Mouse (Mus musculus) hindbrain, embryonic 12.5 days (tissue): Measurements from ENCODE around the gene Chrna4. TPM values are rescaled to one million over a fixed set of nuclear protein-coding genes. Genes with fewer than 3 reads are reported as not detected.

Experiments
- ATAC-seq: fragments of 200-750 bp; cut with Nextera tagmentation; 2 replicates; pipeline ENCODE4 v1.8.0; 2017; ENCODE audit warnings: moderate TSS enrichment; ENCODE audit not compliant: low FRiP score
- H3K27ac ChIP-seq: fragments of 300-500 bp; sonication (generic); 2 replicates; pipeline ENCODE4 v1.5.1; 2016; ENCODE audit warnings: mild to moderate bottlenecking
- H3K27me3 ChIP-seq: fragments of 300-500 bp; sonication (generic); 2 replicates; pipeline ENCODE4 v1.6.1; 2016; ENCODE audit warnings: mild to moderate bottlenecking
- H3K36me3 ChIP-seq: fragments of 300-500 bp; sonication (generic); 2 replicates; pipeline ENCODE4 v1.6.1; 2016; ENCODE audit warnings: mild to moderate bottlenecking
- H3K4me1 ChIP-seq: fragments of 300-500 bp; sonication (generic); 2 replicates; pipeline ENCODE4 v1.6.1; 2016
- H3K4me2 ChIP-seq: fragments of 300-500 bp; sonication (generic); replicated peaks from 2 replicates; pipeline ENCODE4 v1.6.1; 2016; ENCODE audit warnings: mild to moderate bottlenecking
- H3K4me3 ChIP-seq: fragments of 300-500 bp; sonication (generic); 2 replicates; pipeline ENCODE4 v1.5.1; 2016; ENCODE audit warnings: mild to moderate bottlenecking
- H3K9ac ChIP-seq: fragments of 300-500 bp; sonication (generic); 2 replicates; pipeline ENCODE4 v1.6.1; 2016; ENCODE audit warnings: mild to moderate bottlenecking, moderate library complexity
- H3K9me3 ChIP-seq: fragments of 300-500 bp; sonication (generic); replicated peaks from 2 replicates; pipeline ENCODE4 v1.6.1; 2016; ENCODE audit warnings: mild to moderate bottlenecking
- WGBS: fragments of 180-500 bp; shearing (Covaris S2); methylation state at CpG from one replicate; pipeline ENCODE4 v1.1.7; 2016; 5-methylcytosine and 5-hydroxymethylcytosine counted together
- polyA plus RNA-seq: library from polyadenylated mRNA; unstranded; fragments of >200 nt; fragmentation: Nextera tagmentation; extraction: Ambion mirVana; gene quantifications from 2 replicates; pipeline ENCODE4 v1.2.1, GENCODE M21; 2016

Chrna4 gene
- polyA plus RNA-seq, 1 experiment from 2014 or later: 47.0 TPM

DNA sequence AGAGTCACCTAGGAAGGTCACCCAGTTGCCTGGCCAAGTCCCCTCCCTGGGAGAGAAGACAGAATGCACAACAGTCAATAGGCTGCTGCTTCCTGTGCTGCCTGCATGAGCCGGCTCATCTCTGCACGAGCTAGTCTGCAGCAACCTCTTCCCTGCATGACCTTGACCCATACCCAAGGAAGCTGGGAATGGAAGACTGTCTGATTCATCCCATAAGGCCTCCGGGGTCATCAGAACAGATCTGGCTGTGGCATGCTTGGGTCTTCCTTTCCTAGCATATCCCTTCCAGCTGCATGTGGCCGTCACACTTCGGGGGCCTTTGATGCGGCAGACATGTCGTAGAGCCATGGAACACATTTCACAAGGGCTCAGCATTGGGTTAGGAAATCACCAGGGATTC is 8.2 kb downstream of the Chrna4 start:
- Histone ChIP-seq H3K9me3 (no peaks in the 10 kb centered on the region), H3K36me3 (peaks cover 22% of the 10 kb centered on the region; the same call in 1 of the 2 replicates), H3K4me2 (no peak overlapping the region), H3K4me3 (no peak overlapping the region), H3K9ac (no peak overlapping the region), H3K27ac (no peak overlapping the region), H3K4me1 (peaks cover 38% of the 10 kb centered on the region), H3K27me3 (peaks cover 10% of the 10 kb centered on the region)
- ATAC-seq: no peak
- WGBS: 82% methylated on average over 7 of the region's 7 CpGs

DNA sequence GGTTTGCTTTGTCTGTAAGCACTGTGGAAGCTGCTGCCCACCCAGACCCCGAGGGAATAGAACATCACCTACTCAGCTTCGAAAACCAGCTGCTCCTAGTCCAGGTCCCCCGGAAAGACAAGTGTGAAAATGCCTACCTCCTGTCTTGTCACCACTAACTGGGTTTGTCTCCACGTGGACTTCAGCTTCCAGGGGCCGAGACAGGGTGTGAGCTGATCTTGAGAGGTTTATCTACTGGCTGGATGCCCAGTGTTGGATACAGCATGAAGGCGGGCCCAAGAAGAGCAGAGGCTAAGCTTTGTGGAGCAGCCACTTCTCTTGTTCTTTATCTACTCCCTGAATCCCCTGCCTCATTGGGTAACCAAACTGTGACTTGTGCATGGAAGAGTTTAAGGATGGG is 10.0 kb downstream of the Chrna4 start:
- 0 out of 2 replicates have a peak, but pooled peaks cover 2% of the 10 kb centered on the region for H3K27me3 ChIP-seq
- no peak overlapping the region for H3K9ac ChIP-seq
- no peak overlapping the region for H3K4me2 ChIP-seq
- ATAC-seq: no peak
- 72% methylated on average over 6 of the region's 6 CpGs for WGBS
- no peak overlapping the region for H3K4me3 ChIP-seq
- H3K4me1 ChIP-seq: peaks cover 26% of the 10 kb centered on the region
- no peak overlapping the region for H3K27ac ChIP-seq
- H3K36me3 ChIP-seq: peaks cover 30% of the 10 kb centered on the region
- no peaks in the 10 kb centered on the region for H3K9me3 ChIP-seq

DNA sequence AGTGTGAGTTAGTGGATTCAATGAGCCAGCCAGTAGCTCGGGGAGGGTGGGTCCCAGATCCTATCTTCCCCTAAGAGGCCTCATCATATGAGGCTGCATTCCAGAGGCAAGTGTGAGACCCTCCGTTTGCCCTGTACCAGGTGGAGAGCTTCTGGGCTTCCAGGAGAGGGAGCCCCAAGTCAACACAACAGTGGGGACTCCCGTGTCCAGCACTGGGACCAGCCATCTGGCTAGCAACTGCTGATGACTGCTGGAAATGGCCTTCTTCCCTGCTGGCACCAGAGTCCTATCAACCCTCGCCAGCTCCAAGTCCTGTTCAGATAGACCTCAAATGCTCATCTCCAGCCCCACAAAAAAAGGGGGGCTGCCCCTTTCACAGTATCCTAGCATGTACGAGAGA is 10.9 kb downstream of the Chrna4 start:
- Histone ChIP-seq H3K27ac (no peak overlapping the region), H3K27me3 (0 out of 2 replicates have a peak, but pooled peaks cover 2% of the 10 kb centered on the region), H3K36me3 (peaks cover 39% of the 10 kb centered on the region), H3K9ac (no peak overlapping the region), H3K4me1 (peaks cover 23% of the 10 kb centered on the region), H3K4me3 (no peak overlapping the region), H3K4me2 (no peak overlapping the region), H3K9me3 (no peaks in the 10 kb centered on the region)
- 0 out of 2 replicates have a peak, but pooled peaks have one; percentile 26 for ATAC-seq
- WGBS: 55% methylated on average over 5 of the region's 5 CpGs

DNA sequence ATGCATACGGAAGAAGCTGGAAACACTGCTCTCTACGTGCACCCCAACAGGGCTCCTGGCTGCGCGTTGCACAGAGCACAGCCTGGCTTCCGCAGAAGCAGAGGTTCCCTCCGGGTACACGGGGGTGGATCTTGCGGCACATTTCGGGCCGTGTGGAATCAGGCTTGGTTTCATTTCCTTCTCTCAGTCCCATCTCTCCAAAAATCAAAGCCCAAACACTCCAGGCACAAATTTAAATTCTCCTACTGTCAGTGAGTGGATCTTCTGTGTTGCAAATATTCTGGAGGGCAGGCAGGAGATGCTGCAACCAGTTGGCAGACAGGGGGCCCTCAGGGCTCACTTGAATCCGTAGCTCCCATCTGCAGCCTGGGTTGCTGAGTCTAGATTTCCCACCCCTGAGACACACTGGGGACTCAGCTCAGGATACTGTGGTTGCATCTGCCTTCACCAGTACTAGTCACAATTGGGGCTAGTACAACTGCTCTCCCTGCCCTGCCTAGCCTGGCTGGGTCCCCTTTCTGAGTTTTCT is 11.9 kb downstream of the Chrna4 start:
- Histone ChIP-seq H3K4me2 (no peak overlapping the region), H3K4me3 (no peak overlapping the region), H3K9me3 (no peaks in the 10 kb centered on the region), H3K36me3 (peaks cover 46% of the 10 kb centered on the region), H3K27me3 (no peaks in the 10 kb centered on the region), H3K4me1 (peaks cover 29% of the 10 kb centered on the region), H3K9ac (no peak overlapping the region), H3K27ac (no peak overlapping the region)
- WGBS: 85% methylated on average over 11 of the region's 11 CpGs
- ATAC-seq: no peak

DNA sequence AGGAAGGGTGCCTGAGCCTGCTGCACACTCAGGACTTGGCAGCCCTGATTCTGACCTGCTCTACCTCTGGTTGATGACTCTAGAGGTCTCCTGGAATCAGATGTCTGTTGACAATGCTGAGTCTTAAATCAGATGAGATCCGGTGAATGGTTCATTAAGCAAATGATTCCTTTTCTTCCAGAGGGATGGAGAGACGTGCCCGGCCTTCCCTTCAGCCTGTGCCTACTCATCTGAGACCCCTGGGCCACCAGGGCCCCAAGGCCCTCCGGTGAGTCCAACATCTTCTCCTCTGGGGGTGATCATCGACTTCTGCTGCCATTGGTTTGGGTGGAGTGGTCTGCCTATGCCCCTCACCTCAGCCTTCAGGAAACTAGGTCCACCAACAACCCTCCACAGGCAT is 35.0 kb downstream of the Chrna4 start:
- no peaks in the 10 kb centered on the region for H3K36me3 ChIP-seq
- H3K9ac ChIP-seq: no peak overlapping the region
- H3K4me3 ChIP-seq: no peak overlapping the region
- WGBS: 66% methylated on average over 5 of the region's 5 CpGs
- ATAC-seq: no peak
- no peaks in the 10 kb centered on the region for H3K27me3 ChIP-seq
- H3K4me1 ChIP-seq: no peaks in the 10 kb centered on the region
- no peaks in the 10 kb centered on the region for H3K9me3 ChIP-seq
- H3K27ac ChIP-seq: no peak overlapping the region
- no peak overlapping the region for H3K4me2 ChIP-seq

DNA sequence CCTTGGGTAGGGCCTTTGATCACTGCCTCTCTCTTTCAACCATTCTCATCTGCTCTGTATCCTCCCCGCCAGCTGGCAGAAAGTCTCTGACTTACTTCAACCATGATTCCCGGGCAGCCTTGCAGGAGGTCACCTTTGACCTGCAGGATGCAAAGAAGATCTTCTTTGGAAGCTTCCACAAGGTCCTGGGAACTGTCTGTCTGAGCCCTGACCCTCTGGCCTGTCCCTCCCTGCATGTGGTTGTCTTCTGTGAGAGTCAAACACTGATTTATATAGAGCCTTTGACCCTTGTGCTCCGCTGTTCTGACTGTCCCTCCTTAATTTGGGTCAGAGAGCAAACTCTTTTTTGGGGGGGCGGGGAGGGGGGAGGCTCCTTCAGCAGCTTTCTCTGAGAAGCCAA is 36.3 kb downstream of the Chrna4 start:
- H3K4me2 ChIP-seq: no peak overlapping the region
- H3K9me3 ChIP-seq: no peaks in the 10 kb centered on the region
- H3K36me3 ChIP-seq: no peaks in the 10 kb centered on the region
- no peak overlapping the region for H3K27ac ChIP-seq
- H3K27me3 ChIP-seq: no peaks in the 10 kb centered on the region
- WGBS: 24% methylated on average over 4 of the region's 4 CpGs
- H3K4me3 ChIP-seq: no peak overlapping the region
- H3K4me1 ChIP-seq: no peaks in the 10 kb centered on the region
- H3K9ac ChIP-seq: no peak overlapping the region
- ATAC-seq: no peak

DNA sequence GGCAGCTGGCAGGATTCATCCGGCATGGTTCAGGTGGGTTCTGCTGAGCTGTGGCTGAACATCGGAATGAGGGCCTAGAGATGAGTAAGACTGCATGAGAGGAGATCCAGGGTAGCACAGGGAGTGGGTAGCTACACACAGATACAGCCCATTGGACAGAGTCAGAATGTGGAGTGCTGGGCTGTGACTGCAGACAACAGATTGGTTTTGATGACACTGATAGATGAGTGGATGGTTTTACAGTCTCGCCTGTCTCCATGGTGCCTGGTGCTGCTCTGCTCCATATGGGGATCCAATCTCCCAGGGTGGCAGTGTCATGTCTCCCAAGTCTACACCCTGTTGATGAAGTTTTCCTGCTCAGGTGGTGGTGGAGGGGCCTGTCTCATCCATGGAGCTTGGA is 46.4 kb downstream of the Chrna4 start:
- no peak overlapping the region for H3K27ac ChIP-seq
- no peak overlapping the region for H3K4me3 ChIP-seq
- H3K4me2 ChIP-seq: no peak overlapping the region
- no peaks in the 10 kb centered on the region for H3K27me3 ChIP-seq
- H3K4me1 ChIP-seq: no peaks in the 10 kb centered on the region
- H3K9ac ChIP-seq: no peak overlapping the region
- 67% methylated on average over 3 of the region's 3 CpGs for whole genome bisulfite sequencing
- H3K36me3 ChIP-seq: no peaks in the 10 kb centered on the region
- ATAC-seq: peak; percentile 30; the same call in 1 of the 2 replicates
- no peaks in the 10 kb centered on the region for H3K9me3 ChIP-seq

DNA sequence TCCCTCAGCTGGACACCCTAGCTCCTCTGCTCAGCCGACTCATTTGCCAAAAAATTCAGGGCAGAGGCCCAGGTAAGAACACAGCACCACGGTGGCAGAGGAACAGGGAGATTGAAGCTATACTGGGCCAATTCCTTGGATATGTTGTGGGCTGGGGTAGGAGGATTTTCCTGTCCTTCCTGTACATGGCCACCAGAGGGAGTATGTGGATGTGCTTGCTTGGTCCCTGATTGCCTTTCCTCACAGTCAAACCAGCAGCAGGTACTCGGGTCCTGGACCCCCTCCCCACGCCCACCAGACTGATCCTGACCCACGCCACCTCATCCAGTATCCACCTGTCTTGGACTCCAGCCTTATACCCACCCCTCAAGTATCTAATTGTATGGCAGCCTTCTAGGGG is 46.9 kb downstream of the Chrna4 start:
- Histone ChIP-seq H3K4me1 (no peaks in the 10 kb centered on the region), H3K27me3 (no peaks in the 10 kb centered on the region), H3K9me3 (no peaks in the 10 kb centered on the region), H3K9ac (no peak overlapping the region), H3K27ac (no peak overlapping the region), H3K4me2 (no peak overlapping the region), H3K4me3 (no peak overlapping the region), H3K36me3 (no peaks in the 10 kb centered on the region)
- 11% methylated on average over 5 of the region's 5 CpGs for WGBS
- ATAC-seq: peak; percentile 53

DNA sequence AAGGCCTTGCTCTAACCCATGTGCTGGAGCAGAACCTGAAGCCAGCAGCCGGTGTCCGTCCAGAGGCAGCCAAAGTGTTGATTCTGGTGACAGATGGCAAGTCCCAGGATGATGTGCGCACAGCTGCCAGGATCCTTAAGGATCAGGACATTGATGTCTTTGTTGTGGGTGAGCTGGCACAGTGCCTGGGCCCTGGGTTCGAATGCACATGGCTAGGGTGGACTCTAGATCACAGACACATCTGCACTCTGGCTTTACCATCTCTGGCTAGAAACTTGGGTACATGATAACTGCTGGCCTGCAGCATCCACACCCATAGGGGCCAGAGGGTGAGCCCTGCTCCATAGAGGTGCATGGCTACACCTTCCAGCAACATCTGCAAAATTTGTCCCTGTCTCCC is 47.9 kb downstream of the Chrna4 start:
- no peaks in the 10 kb centered on the region for H3K4me1 ChIP-seq
- ATAC-seq: no peak
- H3K4me2 ChIP-seq: no peak overlapping the region
- H3K36me3 ChIP-seq: no peaks in the 10 kb centered on the region
- no peaks in the 10 kb centered on the region for H3K27me3 ChIP-seq
- no peak overlapping the region for H3K4me3 ChIP-seq
- no peaks in the 10 kb centered on the region for H3K9me3 ChIP-seq
- WGBS: 73% methylated on average over 4 of the region's 4 CpGs
- H3K27ac ChIP-seq: no peak overlapping the region
- H3K9ac ChIP-seq: no peak overlapping the region

DNA sequence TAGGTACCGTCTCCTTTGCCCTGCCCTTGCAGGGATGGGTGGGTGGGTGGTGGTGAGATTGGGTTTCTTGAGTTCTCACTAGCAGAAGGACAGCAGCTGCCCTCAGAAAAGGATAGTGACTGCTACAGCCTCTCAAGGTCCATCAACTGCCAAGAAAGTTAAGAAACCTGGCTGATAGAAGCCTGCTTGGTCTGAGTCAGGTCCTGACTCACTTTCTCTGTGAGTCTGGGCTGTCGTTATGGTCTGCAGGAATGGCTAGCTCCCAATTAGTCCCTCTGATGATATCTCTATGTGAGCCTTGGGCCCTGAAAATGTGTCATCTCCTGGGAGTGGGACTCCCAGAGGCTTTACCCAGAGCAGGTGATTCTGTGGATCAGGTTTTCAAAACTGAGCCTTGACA is 49.0 kb downstream of the Chrna4 start:
- no peak overlapping the region for H3K4me3 ChIP-seq
- no peak overlapping the region for H3K9ac ChIP-seq
- H3K4me1 ChIP-seq: no peaks in the 10 kb centered on the region
- WGBS: 76% methylated on average over 2 of the region's 2 CpGs
- H3K36me3 ChIP-seq: no peaks in the 10 kb centered on the region
- no peaks in the 10 kb centered on the region for H3K27me3 ChIP-seq
- H3K4me2 ChIP-seq: no peak overlapping the region
- no peak for ATAC-seq
- no peak overlapping the region for H3K27ac ChIP-seq
- no peaks in the 10 kb centered on the region for H3K9me3 ChIP-seq

DNA sequence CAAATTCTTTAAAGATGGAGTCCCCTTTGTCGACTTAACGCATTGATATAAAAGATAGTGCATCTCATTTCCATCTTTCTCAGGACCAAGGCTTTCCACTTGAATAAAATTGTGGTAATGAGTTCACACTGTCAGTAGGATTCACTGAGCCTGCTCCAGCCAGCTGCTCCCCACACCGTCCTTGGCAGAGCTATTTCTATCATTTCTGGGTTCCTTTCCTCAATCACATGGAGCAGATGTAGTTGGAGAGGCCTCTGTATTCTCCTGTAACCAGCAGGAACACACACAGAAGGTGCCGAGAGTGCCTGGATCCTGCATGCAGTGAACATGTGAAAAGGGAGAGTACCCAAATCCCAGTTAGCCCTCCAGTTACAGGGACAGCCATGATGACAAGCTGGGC is 53.0 kb downstream of the Chrna4 start:
- no peaks in the 10 kb centered on the region for H3K27me3 ChIP-seq
- no peaks in the 10 kb centered on the region for H3K36me3 ChIP-seq
- H3K4me2 ChIP-seq: no peak overlapping the region
- no peak overlapping the region for H3K9ac ChIP-seq
- no peak for ATAC-seq
- 68% methylated on average over 4 of the region's 4 CpGs for WGBS
- no peaks in the 10 kb centered on the region for H3K9me3 ChIP-seq
- no peak overlapping the region for H3K4me3 ChIP-seq
- peaks cover 20% of the 10 kb centered on the region for H3K4me1 ChIP-seq
- H3K27ac ChIP-seq: no peak overlapping the region

DNA sequence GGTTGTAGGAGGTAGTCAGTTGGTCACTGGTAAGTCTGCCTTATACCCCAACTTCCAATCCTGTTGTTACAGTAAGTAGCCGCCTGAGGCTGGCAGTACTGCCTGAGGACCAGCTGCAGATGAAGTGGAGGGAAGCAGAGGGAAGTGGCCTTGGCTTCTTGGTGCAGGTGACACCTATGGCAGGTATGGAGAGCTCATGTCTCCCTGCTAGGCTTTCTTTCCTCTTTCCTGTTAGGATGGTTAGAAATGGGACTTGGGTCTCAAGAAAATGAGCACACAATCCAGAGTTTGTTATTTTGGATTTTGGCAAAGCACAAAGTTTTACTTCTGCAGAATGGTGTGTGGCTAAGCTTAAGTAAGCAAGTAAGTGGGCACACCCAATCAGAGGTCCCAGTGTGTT is 54.4 kb downstream of the Chrna4 start:
- ATAC-seq: no peak
- Histone ChIP-seq H3K36me3 (peaks cover 8% of the 10 kb centered on the region; the same call in 1 of the 2 replicates), H3K27me3 (no peaks in the 10 kb centered on the region), H3K9me3 (no peaks in the 10 kb centered on the region), H3K4me2 (no peak overlapping the region), H3K4me1 (peaks cover 20% of the 10 kb centered on the region), H3K4me3 (no peak overlapping the region), H3K27ac (no peak overlapping the region), H3K9ac (no peak overlapping the region)
- 96% methylated on average over 1 of the region's 1 CpGs for WGBS

DNA sequence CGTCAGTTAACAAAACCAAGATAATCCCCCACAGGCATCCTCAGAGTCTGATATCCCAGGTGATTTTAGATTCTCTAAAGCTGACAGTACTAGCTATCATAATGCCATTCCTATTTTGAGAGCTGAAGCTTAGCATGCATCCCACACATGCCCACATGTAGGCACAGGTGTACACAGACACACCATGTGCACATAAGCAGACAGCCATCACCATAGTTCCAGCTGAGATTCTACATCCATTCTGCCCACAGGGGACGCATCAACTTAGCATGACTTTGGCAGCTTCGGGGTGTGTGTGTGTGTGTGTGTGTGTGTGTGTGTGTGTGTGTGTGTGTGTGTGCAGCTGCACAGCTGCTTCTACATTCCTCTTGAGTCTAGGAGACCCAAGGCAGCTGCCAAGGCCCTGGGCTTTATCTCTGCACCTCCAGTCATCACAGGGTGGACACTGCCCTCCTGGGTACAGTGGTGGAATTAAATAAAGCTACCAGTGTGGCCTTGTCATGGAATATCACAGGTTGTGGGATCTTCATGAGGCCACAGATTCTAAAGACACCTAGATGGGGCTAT is 54.9 kb downstream of the Chrna4 start:
- WGBS: 51% methylated on average over 3 of the region's 3 CpGs
- Histone ChIP-seq H3K27me3 (no peaks in the 10 kb centered on the region), H3K36me3 (peaks cover 10% of the 10 kb centered on the region; the same call in 1 of the 2 replicates), H3K9me3 (no peaks in the 10 kb centered on the region), H3K4me1 (peaks cover 20% of the 10 kb centered on the region), H3K4me2 (no peak overlapping the region), H3K9ac (no peak overlapping the region), H3K27ac (no peak overlapping the region), H3K4me3 (no peak overlapping the region)
- peak; percentile 27 for ATAC-seq
